Mouse (Mus musculus) activated CD4-positive, CD25-positive, alpha-beta regulatory T cell, adult 4 months (primary cell): ENCODE data around the gene Alg2. TPM values are rescaled to one million over a fixed set of nuclear protein-coding genes. Genes with fewer than 3 reads are reported as not detected.

Experiments used
- ATAC-seq: one replicate; pipeline ENCODE4 v1.8.0; 2017
- polyA plus RNA-seq, 2 experiments: library from polyadenylated mRNA; unstranded; fragments of 100-300 nt; shearing (Covaris generic); gene quantifications; one replicate each; pipeline ENCODE4 v1.2.1; 2017

Alg2 gene
- polyA plus RNA-seq, 2 experiments from 2014 or later: 6.4 to 9.8 TPM

DNA sequence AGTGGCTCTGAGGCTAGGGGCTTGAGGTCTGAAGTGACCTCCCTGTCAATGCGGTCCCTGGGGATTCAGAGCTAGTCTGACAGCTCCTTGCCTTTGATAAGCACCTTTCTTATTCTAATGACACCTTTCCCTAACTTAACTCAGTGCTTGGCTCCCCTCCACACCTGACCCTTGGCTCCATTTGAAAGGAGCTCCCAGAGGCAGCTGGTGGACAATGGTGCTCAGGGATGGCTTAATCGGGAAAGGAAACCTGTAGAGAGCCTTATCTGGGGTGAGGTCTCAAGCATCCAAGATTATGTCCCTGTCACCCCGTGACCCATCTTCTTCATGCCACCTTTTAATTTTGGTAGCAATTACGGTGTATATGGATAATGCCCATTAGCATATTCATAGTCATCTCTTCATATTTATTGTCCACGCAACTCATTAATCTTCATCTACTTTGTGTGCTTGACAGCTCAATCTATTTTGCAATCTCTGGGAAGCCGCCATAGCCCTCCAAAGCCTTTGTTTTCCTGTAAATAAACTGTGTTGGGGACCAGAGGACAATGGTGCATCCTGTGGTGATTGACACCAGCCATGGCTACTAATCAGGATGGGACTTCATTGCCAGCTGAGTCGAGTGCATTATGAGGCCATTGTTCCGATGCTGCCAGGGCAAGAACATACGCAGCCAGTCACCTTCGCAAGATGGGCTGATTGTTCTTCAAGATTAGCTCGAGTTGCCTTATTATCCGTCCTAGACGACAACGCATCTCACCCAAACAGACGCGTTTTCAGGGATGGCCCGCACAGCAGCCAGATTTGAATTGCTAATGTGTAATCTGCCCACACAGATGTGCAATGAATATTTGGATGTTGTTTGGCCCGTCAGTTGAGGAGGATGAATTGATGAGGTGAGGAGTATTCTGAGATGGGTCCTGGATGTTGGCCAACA, 24.3 kb downstream of the Alg2 start:
- ATAC-seq: no peak

DNA sequence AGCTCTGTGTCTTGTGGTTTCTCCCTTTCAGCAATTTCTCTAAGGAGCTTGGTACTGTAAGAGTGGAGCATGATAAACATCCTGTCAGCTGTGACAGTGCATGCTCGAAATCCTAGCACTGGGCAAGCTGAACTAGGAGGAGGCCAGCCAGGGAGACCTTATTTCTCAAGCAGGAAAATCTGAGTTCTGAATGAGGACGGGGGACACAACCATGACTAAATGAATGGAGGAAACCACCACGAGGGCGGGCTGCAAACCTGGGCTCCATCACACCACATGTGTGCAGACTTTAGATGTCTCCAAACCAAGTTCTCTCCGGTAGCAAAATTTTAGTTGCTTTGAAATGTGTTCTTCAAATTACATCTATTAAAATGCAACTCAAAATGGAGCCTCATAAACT, 25.0 kb downstream of the Alg2 start:
- ATAC-seq: no peak

DNA sequence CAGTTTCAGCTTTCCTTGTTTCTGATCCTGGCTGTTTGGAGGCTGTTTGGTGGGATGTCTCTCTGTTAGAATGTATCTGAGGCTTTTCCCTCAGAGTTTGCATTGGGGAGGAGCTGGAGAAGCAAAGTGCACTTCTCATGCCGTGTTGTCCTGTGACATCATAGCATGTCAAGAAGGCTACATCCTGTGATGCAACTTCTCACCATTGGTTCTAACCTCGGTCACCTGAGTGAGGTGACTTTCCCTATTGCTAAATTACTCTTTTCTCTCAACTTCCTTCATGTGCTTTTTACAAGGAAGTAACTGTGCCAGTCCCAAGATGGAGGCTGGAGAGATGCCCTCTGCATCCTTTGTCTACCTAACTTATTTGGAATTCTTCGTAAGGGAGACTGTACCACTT, 25.6 kb downstream of the Alg2 start:
- no peak for ATAC-seq

DNA sequence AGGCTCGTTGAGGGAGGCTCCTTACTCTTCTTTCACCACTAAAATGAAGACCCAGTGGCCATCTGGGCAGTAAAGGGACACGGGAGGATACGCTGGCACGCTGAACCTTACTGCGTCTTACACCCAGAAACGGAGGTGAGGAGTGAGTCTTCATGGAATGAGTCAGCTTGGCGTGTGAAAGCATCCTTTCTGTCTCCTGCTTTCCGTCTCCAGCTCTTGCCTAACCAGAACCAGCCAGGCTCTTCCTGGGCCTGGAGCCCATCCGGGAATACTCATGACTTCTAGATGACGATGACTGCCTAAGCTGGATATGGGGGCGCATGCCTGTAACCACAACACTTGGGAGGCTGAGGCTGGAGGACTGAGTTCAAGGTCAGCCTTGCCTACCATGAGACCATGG, 33.2 kb downstream of the Alg2 start:
- no peak for ATAC-seq

DNA sequence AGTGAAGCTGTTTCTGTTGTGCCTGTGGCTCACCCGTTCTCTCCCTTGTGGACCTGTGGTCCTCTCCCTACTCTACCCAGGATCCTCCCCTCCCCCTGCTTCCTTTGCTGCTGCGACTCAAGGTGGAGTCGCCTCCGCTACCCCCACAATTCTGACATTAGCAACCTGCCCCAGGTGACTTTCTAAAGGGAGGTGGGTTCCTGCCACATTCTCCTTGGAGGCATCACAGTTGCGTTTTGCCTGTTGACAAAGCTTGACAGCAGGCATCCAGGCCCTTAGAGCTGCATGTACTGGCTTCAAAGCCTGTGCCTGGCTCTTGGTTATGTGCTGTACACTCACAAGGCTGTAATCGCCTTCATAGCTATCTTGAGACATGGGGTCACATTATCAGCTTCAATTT, 35.2 kb downstream of the Alg2 start:
- no peak for ATAC-seq

DNA sequence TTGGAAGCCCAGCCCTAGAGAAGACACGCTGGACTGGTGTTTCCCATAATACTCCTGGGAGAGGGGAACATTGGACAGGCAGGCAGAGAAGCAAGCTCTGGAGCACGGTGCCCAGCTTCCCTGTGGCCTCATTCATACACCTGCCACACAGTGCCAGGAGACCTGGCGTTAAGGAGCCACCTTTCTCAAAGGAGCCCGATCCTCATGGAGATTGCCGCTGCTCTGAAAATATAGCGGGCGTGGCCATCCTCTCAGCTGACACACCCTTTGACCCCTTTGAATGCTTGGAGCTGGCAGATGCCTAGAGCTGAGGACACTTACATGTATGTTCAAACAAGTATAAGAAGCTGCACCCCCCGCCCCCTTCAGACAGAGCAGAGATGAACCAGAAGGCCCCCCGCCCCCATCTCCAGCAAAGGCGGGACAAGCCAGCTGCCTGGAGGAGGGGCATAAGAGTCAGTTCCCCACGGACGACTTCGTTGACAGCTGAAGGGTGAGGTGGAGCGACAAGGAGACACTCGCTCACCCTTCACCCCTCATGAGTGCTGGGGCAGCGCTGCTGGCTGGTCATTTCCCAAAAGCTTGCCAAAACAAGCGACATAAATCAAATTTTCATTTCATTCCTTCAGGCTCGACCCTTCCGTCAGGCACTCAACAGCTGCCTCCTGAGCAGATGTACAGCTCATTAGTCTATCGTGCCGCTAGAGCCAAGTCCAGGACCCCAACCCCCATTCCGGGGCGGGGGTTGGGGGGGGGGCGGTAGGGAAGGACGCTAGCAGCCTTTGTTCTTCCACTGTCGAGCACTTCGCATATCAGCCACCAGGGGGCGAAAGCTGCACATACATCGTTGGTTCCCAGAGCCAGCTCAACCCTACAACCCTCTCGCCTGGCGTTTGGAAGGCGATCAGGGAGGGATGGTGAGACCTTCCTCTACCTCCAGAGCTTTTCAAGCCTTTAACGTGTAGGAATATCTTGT, 36.5 kb downstream of the Alg2 start:
- ATAC-seq: no peak

DNA sequence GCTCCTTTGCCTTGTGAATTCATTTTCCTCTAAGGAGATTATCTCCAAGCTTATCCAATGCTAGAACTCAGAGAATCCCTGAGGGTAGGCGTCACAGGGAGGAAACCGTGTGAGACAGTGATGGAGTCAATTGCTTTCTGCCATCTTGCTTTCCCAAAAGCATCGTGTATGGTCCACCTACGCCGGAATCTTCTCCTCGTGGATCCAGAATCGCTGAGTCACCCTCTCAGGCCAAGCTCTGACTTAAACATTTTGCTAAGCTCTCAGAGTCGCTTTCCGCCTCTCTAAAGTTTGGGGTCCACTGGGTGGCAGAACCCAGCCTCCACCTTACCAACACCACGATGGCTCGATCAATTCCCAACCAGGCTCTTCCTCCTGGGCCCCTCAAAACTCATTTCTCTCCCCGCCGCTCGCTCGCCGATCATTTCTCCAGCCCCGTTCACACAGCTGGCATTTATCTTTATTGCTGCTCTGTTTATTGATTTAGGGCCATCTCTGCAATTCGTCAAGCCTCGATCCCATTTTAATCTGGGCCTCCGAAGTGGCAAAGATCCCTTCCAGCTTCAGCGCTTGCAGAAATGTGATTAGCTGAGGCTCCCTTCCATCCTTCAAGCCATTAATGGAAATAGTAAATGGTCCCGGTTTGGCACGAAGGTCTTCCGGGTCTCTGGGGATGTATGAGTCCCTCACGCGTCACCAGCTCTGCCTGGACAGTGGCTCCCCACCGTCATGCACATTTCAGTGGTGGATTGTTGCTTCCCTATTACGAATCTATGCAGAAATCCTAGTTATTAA, 38.4 kb downstream of the Alg2 start:
- no peak for ATAC-seq

DNA sequence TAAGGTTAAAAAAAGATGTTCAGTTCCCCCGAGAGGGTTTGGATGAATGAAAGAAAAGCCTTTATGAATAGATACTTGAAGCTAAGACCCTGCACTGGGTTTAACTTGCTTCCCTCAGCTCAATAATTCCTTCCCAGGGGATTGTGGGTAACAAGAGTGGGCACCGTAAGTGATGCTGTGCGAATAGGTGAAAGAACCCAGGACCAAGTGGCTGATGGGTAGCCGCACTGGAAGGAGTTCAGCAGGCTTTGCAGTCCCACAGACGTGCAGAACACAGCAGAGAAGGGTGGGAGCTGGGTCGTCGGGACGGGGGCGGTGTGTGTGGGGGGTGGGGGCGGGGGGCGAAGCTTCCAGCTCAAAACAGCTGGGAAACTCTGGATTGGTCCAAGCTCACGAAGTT, 39.0 kb downstream of the Alg2 start:
- ATAC-seq: no peak

DNA sequence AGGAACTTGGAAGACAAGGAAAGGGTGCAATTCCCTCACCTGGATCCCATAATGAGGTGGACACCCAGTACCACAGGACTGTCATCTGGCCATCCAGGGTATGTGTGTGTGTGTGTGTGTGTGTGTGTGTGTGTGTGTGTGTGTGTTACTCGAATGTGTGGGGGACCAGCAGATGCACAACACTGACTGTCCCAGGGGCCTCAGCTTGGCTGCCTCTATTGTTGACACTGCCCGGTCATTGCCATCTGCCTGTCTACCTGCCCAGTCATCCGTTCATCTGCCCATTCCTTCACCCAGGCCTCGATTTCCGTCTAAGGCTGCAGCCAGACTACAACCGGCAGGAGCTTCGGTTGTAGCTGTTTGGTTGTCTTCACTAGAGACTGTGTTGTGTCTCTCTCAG, 41.4 kb downstream of the Alg2 start:
- no peak for ATAC-seq

DNA sequence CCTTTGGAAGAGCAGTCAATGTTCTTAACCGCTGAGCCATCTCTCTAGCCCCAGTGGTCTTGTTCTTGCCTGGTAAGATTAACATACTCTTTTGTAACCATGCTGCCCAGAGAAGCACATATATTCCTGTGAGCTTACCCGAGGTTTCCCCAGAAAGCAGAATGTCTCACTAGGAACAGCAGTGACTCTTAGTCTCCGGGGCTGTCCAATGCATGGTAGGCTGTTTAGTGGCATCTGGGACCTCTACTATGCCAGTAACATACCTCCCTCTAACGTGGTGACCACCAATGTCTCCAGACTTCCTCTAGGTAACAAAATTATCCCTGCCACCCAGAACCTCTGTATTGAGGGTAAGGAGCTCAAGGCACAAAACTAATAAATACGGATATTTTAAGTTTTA, 43.1 kb downstream of the Alg2 start:
- no peak for ATAC-seq

DNA sequence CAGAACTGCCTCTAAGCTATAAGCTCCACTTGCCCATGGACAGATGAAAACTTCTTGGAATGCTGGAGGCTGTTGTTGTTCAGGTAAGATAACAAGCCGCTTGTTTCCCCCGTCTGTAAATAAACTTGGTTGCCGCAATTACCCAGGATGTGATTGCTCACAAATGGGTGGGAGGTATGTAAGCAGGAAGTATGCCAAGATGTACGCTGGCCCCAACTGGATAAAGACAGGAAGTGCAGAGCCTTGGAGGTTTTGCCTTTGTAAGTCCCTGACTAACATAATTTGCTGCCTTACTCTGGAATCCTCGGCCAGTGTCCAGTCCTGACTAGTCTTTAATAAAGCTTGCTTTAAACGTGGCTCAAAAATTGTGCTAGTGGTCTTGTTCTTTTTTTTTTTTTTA, 43.6 kb downstream of the Alg2 start:
- no peak for ATAC-seq

DNA sequence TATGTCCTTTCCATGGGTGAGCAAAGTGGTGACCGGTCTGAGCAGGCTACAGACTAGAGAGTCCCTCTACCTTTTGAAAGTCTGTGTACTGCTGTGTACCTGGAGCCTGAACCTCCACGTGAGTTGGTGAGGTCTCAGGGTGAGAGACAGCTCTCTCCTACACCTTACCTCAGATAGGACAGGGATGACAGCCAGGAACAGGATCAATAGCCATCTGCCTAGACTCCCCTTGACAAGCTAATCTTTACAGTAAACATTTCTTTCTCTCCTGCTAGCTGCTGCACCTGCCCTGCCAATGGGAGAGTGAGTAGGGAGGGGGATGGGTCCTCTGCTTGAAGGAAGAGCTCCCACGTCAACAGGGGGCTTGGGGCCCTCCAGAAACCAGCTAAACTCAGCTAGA, 46.5 kb downstream of the Alg2 start:
- ATAC-seq: no peak

DNA sequence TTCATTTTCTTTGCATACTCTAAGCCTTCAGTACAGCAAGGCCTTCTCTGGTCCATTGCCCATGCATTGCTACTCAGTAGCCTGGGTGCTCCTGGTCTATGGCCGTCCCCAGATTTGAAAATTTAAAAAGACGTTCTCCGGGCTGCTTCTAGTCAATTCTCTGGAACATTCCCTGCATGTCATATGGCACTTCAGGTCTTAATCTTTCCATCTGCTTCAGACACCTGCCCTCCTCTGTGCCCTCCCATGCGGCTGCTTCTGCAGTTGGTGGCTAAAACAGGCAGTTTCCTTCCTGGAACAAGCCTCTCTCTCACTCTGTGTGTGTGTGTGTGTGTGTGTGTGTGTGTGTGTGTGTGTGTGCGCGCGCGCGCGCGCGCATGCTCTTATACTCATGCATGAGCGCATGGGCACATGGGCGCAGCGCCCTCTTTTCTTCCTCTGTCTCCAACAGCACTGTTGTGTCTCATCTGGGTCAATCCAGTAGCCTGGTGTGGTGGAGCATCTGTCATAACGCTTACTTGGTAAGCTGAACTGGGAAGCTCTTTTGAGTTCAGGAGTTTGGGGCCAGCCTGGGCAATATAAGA, 48.8 kb downstream of the Alg2 start:
- ATAC-seq: no peak

DNA sequence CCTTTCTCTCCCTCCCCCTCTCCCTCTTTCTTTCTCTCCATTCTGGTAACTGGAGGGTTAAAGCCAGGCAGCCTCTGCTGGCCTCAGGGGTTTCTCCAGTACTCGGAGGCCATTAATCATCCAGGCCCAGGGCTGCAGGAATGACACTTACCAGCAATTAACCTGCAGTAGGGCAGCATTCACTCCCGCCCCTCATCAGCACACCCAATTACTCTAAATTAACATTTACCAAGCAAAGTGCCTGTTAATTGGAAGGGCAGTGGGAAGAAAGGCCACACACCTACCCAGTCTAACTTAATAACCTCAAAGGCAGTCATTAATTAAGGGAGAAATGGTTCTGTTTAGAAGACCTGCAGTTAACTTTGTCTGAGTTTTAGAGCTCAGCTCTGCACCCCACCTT, 49.8 kb downstream of the Alg2 start:
- ATAC-seq: no peak

DNA sequence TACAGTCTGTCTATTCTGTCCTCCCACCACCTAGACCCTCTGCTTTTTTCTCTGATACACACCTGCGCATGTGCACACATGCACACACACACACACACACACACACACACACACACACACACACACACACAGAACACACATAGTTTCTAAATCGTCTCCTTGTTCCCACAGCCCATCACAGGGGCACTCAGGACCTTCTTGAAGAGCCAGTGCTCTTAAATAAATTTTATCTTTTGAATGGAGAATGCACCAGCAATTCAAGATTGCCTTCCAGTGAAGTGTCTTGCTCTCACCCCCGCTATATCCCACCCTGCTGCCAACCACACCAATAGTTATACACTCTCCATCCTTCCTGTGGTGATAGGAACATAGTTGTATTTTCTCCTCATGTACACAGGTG, 51.2 kb downstream of the Alg2 start:
- ATAC-seq: no peak

DNA sequence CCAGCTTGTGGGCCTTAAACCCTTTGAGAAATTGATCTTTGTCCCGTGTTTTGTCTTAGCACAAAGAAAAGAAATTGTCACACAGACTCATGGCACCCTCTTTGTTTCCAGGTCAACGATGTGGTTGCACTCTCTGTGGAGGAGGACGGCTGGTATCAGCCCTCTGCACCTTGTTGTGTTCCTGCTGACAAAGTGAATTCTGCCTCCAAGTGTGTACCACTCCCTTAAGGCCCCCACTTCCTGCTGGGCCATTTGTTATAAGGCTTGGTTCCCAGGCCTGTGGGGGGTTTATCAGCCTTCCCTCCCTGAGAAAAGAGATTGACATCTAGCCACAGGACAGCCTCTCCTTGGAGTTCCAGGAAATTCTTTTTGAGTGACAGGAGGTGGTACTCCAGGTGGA, 51.9 kb downstream of the Alg2 start:
- ATAC-seq: no peak

DNA sequence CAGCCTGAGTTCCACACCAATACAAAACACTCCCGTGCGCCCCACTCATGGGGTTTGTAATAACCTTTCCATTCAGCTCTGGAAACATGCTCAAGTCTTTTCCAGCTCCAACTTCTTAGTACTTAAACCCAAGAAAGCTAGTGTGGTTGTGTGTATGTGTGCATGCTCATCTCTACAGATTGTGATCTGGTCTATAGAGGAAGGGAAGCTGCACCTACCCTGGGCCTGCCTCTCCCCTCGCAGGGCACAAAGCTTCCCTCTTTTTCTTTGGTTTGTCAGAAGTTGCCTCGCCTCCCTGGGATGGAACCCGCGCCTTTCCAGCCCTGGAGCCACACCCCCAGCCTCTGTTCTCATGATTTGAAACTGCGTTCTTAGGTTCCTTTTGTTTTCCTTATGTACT, 53.9 kb downstream of the Alg2 start:
- ATAC-seq: no peak

DNA sequence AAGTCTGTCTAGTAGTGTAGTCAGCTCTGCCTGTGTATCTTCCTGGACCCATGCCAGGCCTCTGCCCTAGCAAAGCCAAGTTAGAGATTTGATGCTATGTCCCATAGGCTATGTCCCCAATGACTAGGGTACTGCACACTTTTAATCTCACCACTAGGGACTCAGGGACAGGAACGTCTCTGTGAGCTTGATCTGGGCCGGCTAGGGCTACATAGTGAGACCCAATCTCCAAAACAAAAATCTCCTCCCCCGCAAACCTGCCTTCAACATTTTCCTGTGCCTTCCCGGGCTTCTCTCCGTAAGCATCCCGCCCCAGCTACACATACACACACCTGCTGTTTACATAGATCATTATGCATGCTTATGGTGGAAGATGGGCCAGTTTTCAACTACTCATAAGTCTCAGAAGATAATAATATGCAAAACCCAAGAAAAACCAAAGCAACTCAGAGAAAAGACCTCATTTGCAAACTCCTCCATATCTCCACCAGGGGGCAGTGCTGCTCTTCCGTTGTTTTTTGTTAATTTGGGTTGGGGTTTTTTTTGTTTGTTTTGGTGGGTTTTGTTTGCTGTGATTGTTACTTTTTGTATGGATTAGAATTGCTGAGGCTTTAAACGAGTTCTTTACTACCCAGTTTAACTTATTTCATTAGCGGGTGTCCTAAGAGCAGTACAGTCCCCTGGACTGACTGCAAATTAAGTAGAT, 54.7 kb downstream of the Alg2 start:
- no peak for ATAC-seq

DNA sequence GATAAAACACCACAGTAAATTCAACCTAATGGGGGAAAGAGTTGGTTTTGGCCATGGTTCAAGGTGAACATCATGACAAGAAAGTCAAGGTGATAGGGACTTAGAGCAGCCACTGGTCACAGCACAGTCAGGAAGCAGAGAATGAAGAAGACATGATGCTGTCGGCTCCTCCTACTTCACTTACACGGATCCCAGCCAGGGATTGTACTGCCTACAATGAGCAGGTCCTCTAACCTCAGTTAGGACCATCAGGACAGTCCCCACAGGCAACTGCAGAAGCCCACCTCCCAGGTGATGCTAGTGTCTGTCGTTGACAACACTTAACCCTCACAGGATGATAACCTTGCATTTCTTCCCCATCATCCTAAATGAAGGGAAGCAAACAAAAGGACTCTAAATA, 56.3 kb downstream of the Alg2 start:
- ATAC-seq: no peak
